In the genomic region with DNA sequence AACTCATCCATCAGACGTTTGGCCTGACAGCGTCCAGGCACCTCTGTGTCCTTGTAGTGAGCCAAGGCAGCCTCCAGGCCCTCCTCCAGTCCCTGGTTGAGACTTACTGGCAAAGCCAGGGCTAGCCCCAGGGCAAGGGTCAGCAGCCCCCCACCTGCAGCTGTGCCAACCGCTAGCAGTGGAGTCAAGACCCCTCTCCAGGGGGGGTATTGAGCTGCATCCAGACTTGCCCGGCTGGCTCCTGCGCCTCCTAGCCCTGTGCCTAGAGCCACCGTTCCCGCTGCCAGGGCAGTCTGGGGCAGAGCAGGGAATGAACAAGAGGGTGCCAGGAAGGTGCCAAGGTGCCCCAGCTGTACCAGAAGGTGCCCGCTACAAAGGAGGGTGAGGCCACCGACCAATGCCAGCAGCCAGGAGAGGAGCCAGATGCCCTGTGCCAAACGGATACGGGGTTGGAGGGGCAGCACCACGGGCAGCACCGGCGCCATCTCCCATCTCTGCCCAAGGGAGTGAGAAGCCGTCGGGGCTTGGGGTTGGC, we compare ENCODE assay signal across 8 mouse cellular contexts. TPM values are rescaled to one million over a fixed set of nuclear protein-coding genes. Genes with fewer than 3 reads are reported as not detected.
DNase-seq lines count a peak whose midpoint lies in the region; ATAC-seq and TF ChIP-seq lines count a peak whose summit lies in the region.

No protein-coding gene starts in this region.

- H3K9me3 ChIP-seq in heart, embryonic 10.5 days: no peaks in the 10 kb centered on the region
- no peaks in the 10 kb centered on the region for H3K9me3 ChIP-seq in CH12.LX (replicated peaks; ENCODE audit: low read length)
- H3K9me3 ChIP-seq in embryonic facial prominence, embryonic 13.5 days: no peaks in the 10 kb centered on the region
- no peaks in the 10 kb centered on the region for H3K9me3 ChIP-seq in limb, embryonic 13.5 days
- H3K9me3 ChIP-seq in stomach, embryonic 15.5 days: no peaks in the 10 kb centered on the region

- dilution Hi-C loops in CH12.LX (cut with MboI; ENCODE audit: extremely low pct_ligation_motif_present, extremely low pct_unique_long_range_greater_than_20kb, low sequenced_read_pairs): no loop called here

- 16% methylated on average over 16 of the region's 16 CpGs for WGBS in heart, embryonic 10.5 days
- 19% methylated on average over 16 of the region's 16 CpGs for WGBS in embryonic facial prominence, embryonic 13.5 days
- 20% methylated on average over 16 of the region's 16 CpGs for WGBS in limb, embryonic 13.5 days
- 27% methylated on average over 16 of the region's 16 CpGs for WGBS in stomach, embryonic 15.5 days

- H3K4me1 ChIP-seq in heart, embryonic 10.5 days: peaks cover 18% of the 10 kb centered on the region
- peaks cover 12 to 31% of the 10 kb centered on the region in 2 experiments; a peak in 3 of 4 replicates for H3K4me1 ChIP-seq in CH12.LX (ENCODE audit: control insufficient read depth in 1 of 2, insufficient read depth in 2 of 2)
- H3K4me1 ChIP-seq in embryonic facial prominence, embryonic 13.5 days: peaks cover 20% of the 10 kb centered on the region
- H3K4me1 ChIP-seq in limb, embryonic 13.5 days: peaks cover 11% of the 10 kb centered on the region
- peaks cover 22% of the 10 kb centered on the region for H3K4me1 ChIP-seq in stomach, embryonic 15.5 days

- no peak for TF ChIP-seq CTCF in CH12.LX (conservative IDR thresholded peaks at IDR 0.05 in 1 of 2, IDR thresholded peaks at IDR 0.05 in 1 of 2; ENCODE audit: low read depth in 2 of 2, low read length in 2 of 2)

- no peak for TF ChIP-seq RAD21 in CH12.LX (IDR thresholded peaks at IDR 0.05; ENCODE audit: low read depth, low read length)

- no peak for TF ChIP-seq EP300 in CH12.LX (IDR thresholded peaks at IDR 0.05; ENCODE audit: low read length)

- no peak for DNase-seq in heart, embryonic 10.5 days (ENCODE audit: low spot score)
- no peak for DNase-seq in heart, postnatal 14 days
- DNase-seq in CH12.LX (ENCODE audit: extremely low read depth): no peak
- no peak for DNase-seq in gastrocnemius, postnatal 25 days

- intact Hi-C loops in heart, postnatal 14 days (cut with DNase I): no loop called here

- ATAC-seq in embryonic facial prominence, embryonic 13.5 days (ENCODE audit: insufficient number of reproducible peaks, insufficient read depth, low FRiP score, low TSS enrichment, low read depth): no peak; the same call in 1 of the 2 replicates
- peak; percentile 13; the same call in 1 of the 2 replicates for ATAC-seq in limb, embryonic 13.5 days (ENCODE audit: low FRiP score, low read depth)
- no peak for ATAC-seq in stomach, embryonic 15.5 days (ENCODE audit: insufficient read depth, low FRiP score, low read depth)
- ATAC-seq in erythroid progenitor cell, adult 5-6 weeks (replicated peaks; ENCODE audit: low FRiP score, poor library complexity, severe bottlenecking): no peak; the same call in 1 of the 2 replicates

- H3K27ac ChIP-seq in heart, embryonic 10.5 days: peak overlapping the region; percentile 92
- peak overlapping the region; percentile 48 for H3K27ac ChIP-seq in CH12.LX (ENCODE audit: insufficient read depth, low read depth)
- H3K27ac ChIP-seq in embryonic facial prominence, embryonic 13.5 days: peak overlapping the region; percentile 76
- peak overlapping the region; percentile 74; the same call in 1 of the 2 replicates for H3K27ac ChIP-seq in limb, embryonic 13.5 days
- peak overlapping the region; percentile 90; the same call in 1 of the 2 replicates for H3K27ac ChIP-seq in stomach, embryonic 15.5 days

- peak overlapping the region; percentile 18 for H3K4me2 ChIP-seq in CH12.LX (ENCODE audit: insufficient read depth, low read depth, poor library complexity, severe bottlenecking)
- H3K4me2 ChIP-seq in embryonic facial prominence, embryonic 13.5 days: peak overlapping the region; percentile 78
- H3K4me2 ChIP-seq in limb, embryonic 13.5 days (replicated peaks): peak overlapping the region; percentile 72
- H3K4me2 ChIP-seq in stomach, embryonic 15.5 days: peak overlapping the region; percentile 73

- peaks cover 46% of the 10 kb centered on the region for H3K36me3 ChIP-seq in heart, embryonic 10.5 days
- H3K36me3 ChIP-seq in CH12.LX (replicated peaks in 1 of 2; ENCODE audit: control insufficient read depth in 1 of 2, insufficient read depth in 1 of 2, low read length in 1 of 2): peaks cover 37 to 69% of the 10 kb centered on the region in 2 experiments
- H3K36me3 ChIP-seq in embryonic facial prominence, embryonic 13.5 days: peaks cover 49% of the 10 kb centered on the region
- peaks cover 49% of the 10 kb centered on the region for H3K36me3 ChIP-seq in limb, embryonic 13.5 days
- peaks cover 14% of the 10 kb centered on the region for H3K36me3 ChIP-seq in stomach, embryonic 15.5 days

- H3K79me2 ChIP-seq in CH12.LX (replicated peaks; ENCODE audit: control insufficient read depth, extremely low read depth, insufficient read depth, poor library complexity, severe bottlenecking): peaks cover 6% of the 10 kb centered on the region

- in situ Hi-C loops in CH12.LX (cut with MboI; ENCODE audit: low pct_ligation_motif_present, low pct_unique_long_range_greater_than_20kb, low sequenced_read_pairs): no loop called here

- 0 out of 2 replicates have a peak overlapping the region, but pooled peaks have one; percentile 83 for H3K9ac ChIP-seq in CH12.LX (ENCODE audit: insufficient read depth, low read depth)
- peak overlapping the region; percentile 89 for H3K9ac ChIP-seq in embryonic facial prominence, embryonic 13.5 days
- H3K9ac ChIP-seq in limb, embryonic 13.5 days: peak overlapping the region; percentile 91
- no peak overlapping the region for H3K9ac ChIP-seq in stomach, embryonic 15.5 days

- H3K4me3 ChIP-seq in heart, embryonic 10.5 days: peak overlapping the region; percentile 82
- H3K4me3 ChIP-seq in CH12.LX (replicated peaks in 1 of 3; ENCODE audit: low read depth in 2 of 3, low read length in 2 of 3, poor library complexity in 1 of 3): peak overlapping the region; percentile 80 to 93 (median 89)
- H3K4me3 ChIP-seq in embryonic facial prominence, embryonic 13.5 days: peak overlapping the region; percentile 77
- H3K4me3 ChIP-seq in limb, embryonic 13.5 days: peak overlapping the region; percentile 80
- peak overlapping the region; percentile 75 for H3K4me3 ChIP-seq in stomach, embryonic 15.5 days (replicated peaks)

- H3K27me3 ChIP-seq in heart, embryonic 10.5 days (ENCODE audit: insufficient read depth, poor library complexity, severe bottlenecking): no peaks in the 10 kb centered on the region
- no peaks in the 10 kb centered on the region for H3K27me3 ChIP-seq in CH12.LX (replicated peaks)
- no peaks in the 10 kb centered on the region for H3K27me3 ChIP-seq in embryonic facial prominence, embryonic 13.5 days
- no peaks in the 10 kb centered on the region for H3K27me3 ChIP-seq in limb, embryonic 13.5 days
- H3K27me3 ChIP-seq in stomach, embryonic 15.5 days (replicated peaks): no peaks in the 10 kb centered on the region

- no peak for TF ChIP-seq POLR2A in CH12.LX (IDR thresholded peaks at IDR 0.05; ENCODE audit: low read depth, low read length)

RNA-seq across cellular contexts. Expression of a gene that starts 0.4 kb away (rescaled TPM):
- polyA plus RNA-seq in heart, embryonic 10.5 days (2016; fragmentation: Nextera tagmentation; extraction: Ambion mirVana): 3.2 and 5.2 TPM in 2 replicates
- 10 to 100 TPM; 12.4 to 12.7 TPM for total RNA-seq in heart, postnatal 14 days (2021)
- 5.5 and 5.6 TPM in 2 replicates for total RNA-seq in CH12.LX (2012; rRNA removed)
- 4.2 and 4.7 TPM in 2 replicates for total RNA-seq in CH12.LX (2014; rRNA removed)
- polyA plus RNA-seq in CH12.LX (2012; ENCODE audit: insufficient read length, low read depth): 4.8 and 4.9 TPM in 2 replicates
- 2.7 and 3.3 TPM in 2 replicates for polyA plus RNA-seq in embryonic facial prominence, embryonic 13.5 days (2015; fragmentation: Nextera tagmentation; extraction: Ambion mirVana)
- 3.2 and 3.7 TPM in 2 replicates for polyA plus RNA-seq in limb, embryonic 13.5 days (2015; fragmentation: Nextera tagmentation; extraction: Ambion mirVana)
- polyA plus RNA-seq in stomach, embryonic 15.5 days (2015; fragmentation: Nextera tagmentation; extraction: Ambion mirVana): 3.3 and 3.4 TPM in 2 replicates
- not detected in 2 replicates for total RNA-seq in erythroid progenitor cell, adult 5-6 weeks (2015; ENCODE audit: low replicate concordance)
- not detected in 2 replicates for total RNA-seq in erythroid progenitor cell, adult 5-6 weeks (2017; ENCODE audit: low replicate concordance)
- 10 to 100 TPM in 1 of 2 experiments, 1 to 10 TPM in 1; 6.7 to 18.4 TPM for total RNA-seq in gastrocnemius, postnatal 25 days (2021)

RNA-seq across cellular contexts. Expression of a gene that starts 0.6 kb away (rescaled TPM):
- 17.4 and 24.4 TPM in 2 replicates for polyA plus RNA-seq in heart, embryonic 10.5 days (2016; fragmentation: Nextera tagmentation; extraction: Ambion mirVana)
- 10 to 100 TPM; 12.5 to 16.2 TPM for total RNA-seq in heart, postnatal 14 days (2021)
- total RNA-seq in CH12.LX (2012; rRNA removed) (33.3 and 33.6 TPM in 2 replicates), CH12.LX (2014; rRNA removed) (18.7 and 20.4 TPM in 2 replicates)
- 35.2 and 37.3 TPM in 2 replicates for polyA plus RNA-seq in CH12.LX (2012; ENCODE audit: insufficient read length, low read depth)
- polyA plus RNA-seq in embryonic facial prominence, embryonic 13.5 days (2015; fragmentation: Nextera tagmentation; extraction: Ambion mirVana): 32.3 and 32.8 TPM in 2 replicates
- polyA plus RNA-seq in limb, embryonic 13.5 days (2015; fragmentation: Nextera tagmentation; extraction: Ambion mirVana): 36.9 and 37.2 TPM in 2 replicates
- polyA plus RNA-seq in stomach, embryonic 15.5 days (2015; fragmentation: Nextera tagmentation; extraction: Ambion mirVana): 31.7 and 32.6 TPM in 2 replicates
- total RNA-seq in erythroid progenitor cell, adult 5-6 weeks (2015; ENCODE audit: low replicate concordance): 6.5 and 9.6 TPM in 2 replicates
- total RNA-seq in erythroid progenitor cell, adult 5-6 weeks (2017; ENCODE audit: low replicate concordance): 7.1 and 14.0 TPM in 2 replicates
- 1 to 10 TPM; 6.0 to 7.2 TPM for total RNA-seq in gastrocnemius, postnatal 25 days (2021)

RNA-seq across cellular contexts. Expression of a gene that starts 8.6 kb away (rescaled TPM):
- polyA plus RNA-seq in heart, embryonic 10.5 days (2016; fragmentation: Nextera tagmentation; extraction: Ambion mirVana): 52.0 and 57.9 TPM in 2 replicates
- total RNA-seq in heart, postnatal 14 days (2021): 10 to 100 TPM; 37.1 to 38.0 TPM
- total RNA-seq in CH12.LX (2012; rRNA removed) (49.9 and 54.8 TPM in 2 replicates), CH12.LX (2014; rRNA removed) (17.8 and 18.6 TPM in 2 replicates)
- polyA plus RNA-seq in CH12.LX (2012; ENCODE audit: insufficient read length, low read depth): 31.0 and 33.0 TPM in 2 replicates
- polyA plus RNA-seq in embryonic facial prominence, embryonic 13.5 days (2015; fragmentation: Nextera tagmentation; extraction: Ambion mirVana): 44.7 and 54.6 TPM in 2 replicates
- 49.9 and 53.0 TPM in 2 replicates for polyA plus RNA-seq in limb, embryonic 13.5 days (2015; fragmentation: Nextera tagmentation; extraction: Ambion mirVana)
- polyA plus RNA-seq in stomach, embryonic 15.5 days (2015; fragmentation: Nextera tagmentation; extraction: Ambion mirVana): 39.8 and 44.5 TPM in 2 replicates
- total RNA-seq in erythroid progenitor cell, adult 5-6 weeks (2015; ENCODE audit: low replicate concordance): 16.2 and 28.1 TPM in 2 replicates
- total RNA-seq in erythroid progenitor cell, adult 5-6 weeks (2017; ENCODE audit: low replicate concordance): 13.8 and 21.3 TPM in 2 replicates
- 10 to 100 TPM; 27.2 to 28.3 TPM for total RNA-seq in gastrocnemius, postnatal 25 days (2021)

RNA-seq across cellular contexts. Expression of a gene that starts 12.9 kb away (rescaled TPM):
- polyA plus RNA-seq in heart, embryonic 10.5 days (2016; fragmentation: Nextera tagmentation; extraction: Ambion mirVana): 113 and 140 TPM in 2 replicates
- total RNA-seq in heart, postnatal 14 days (2021): 10 to 100 TPM; 42.1 to 44.8 TPM
- 131 and 158 TPM in 2 replicates for total RNA-seq in CH12.LX (2012; rRNA removed)
- total RNA-seq in CH12.LX (2014; rRNA removed): 115 and 117 TPM in 2 replicates
- 149 and 162 TPM in 2 replicates for polyA plus RNA-seq in CH12.LX (2012; ENCODE audit: insufficient read length, low read depth)
- 187 and 189 TPM in 2 replicates for polyA plus RNA-seq in embryonic facial prominence, embryonic 13.5 days (2015; fragmentation: Nextera tagmentation; extraction: Ambion mirVana)
- 192 and 193 TPM in 2 replicates for polyA plus RNA-seq in limb, embryonic 13.5 days (2015; fragmentation: Nextera tagmentation; extraction: Ambion mirVana)
- 132 and 142 TPM in 2 replicates for polyA plus RNA-seq in stomach, embryonic 15.5 days (2015; fragmentation: Nextera tagmentation; extraction: Ambion mirVana)
- total RNA-seq in erythroid progenitor cell, adult 5-6 weeks (2015; ENCODE audit: low replicate concordance): 59.9 and 70.3 TPM in 2 replicates
- 84.2 and 125 TPM in 2 replicates for total RNA-seq in erythroid progenitor cell, adult 5-6 weeks (2017; ENCODE audit: low replicate concordance)
- 10 to 100 TPM; 19.5 to 21.9 TPM for total RNA-seq in gastrocnemius, postnatal 25 days (2021)

RNA-seq across cellular contexts. Expression of a gene that starts 24.9 kb away (rescaled TPM):
- polyA plus RNA-seq in heart, embryonic 10.5 days (2016; fragmentation: Nextera tagmentation; extraction: Ambion mirVana): 25.7 and 32.8 TPM in 2 replicates
- total RNA-seq in heart, postnatal 14 days (2021): 1 to 10 TPM; 7.6 TPM
- total RNA-seq in CH12.LX (2012; rRNA removed) (47.7 and 49.1 TPM in 2 replicates), CH12.LX (2014; rRNA removed) (40.4 and 41.8 TPM in 2 replicates)
- polyA plus RNA-seq in CH12.LX (2012; ENCODE audit: insufficient read length, low read depth): 52.9 and 54.9 TPM in 2 replicates
- 33.6 and 34.5 TPM in 2 replicates for polyA plus RNA-seq in embryonic facial prominence, embryonic 13.5 days (2015; fragmentation: Nextera tagmentation; extraction: Ambion mirVana)
- 35.6 and 36.5 TPM in 2 replicates for polyA plus RNA-seq in limb, embryonic 13.5 days (2015; fragmentation: Nextera tagmentation; extraction: Ambion mirVana)
- 29.1 and 31.8 TPM in 2 replicates for polyA plus RNA-seq in stomach, embryonic 15.5 days (2015; fragmentation: Nextera tagmentation; extraction: Ambion mirVana)
- 0.84 and 3.2 TPM in 2 replicates for total RNA-seq in erythroid progenitor cell, adult 5-6 weeks (2015; ENCODE audit: low replicate concordance)
- total RNA-seq in erythroid progenitor cell, adult 5-6 weeks (2017; ENCODE audit: low replicate concordance): 3.7 and 4.4 TPM in 2 replicates
- total RNA-seq in gastrocnemius, postnatal 25 days (2021): 1 to 10 TPM; 5.7 to 7.2 TPM

Comparison
In these comparisons a context has a peak if more than half of its experiments do, and no peak if none do; other contexts are left out.
1. H3K4me2 ChIP-seq: peak in every context shown above with its lines; median percentile 78 in embryonic facial prominence, embryonic 13.5 days; 73 in stomach, embryonic 15.5 days; 72 in limb, embryonic 13.5 days; 18 in CH12.LX.